Mouse (Mus musculus) urinary bladder, postnatal 14 days (tissue): ENCODE measurements at regions not wholly inside any gene's neighbourhood (a gene's known extent, or its start where the extent isn't known, plus 50 kb on each side); places are given as distances from the start of the nearest gene placed in this dataset.

Source experiments
- DNase-seq: peaks from one replicate; pipeline ENCODE4 v3.0.0; 2021; ENCODE audit warnings: low spot score

GRCm38 (mm10) chr1:194878440-194878839 lies 60.2 kb upstream of the Cd34 start:
- peak; percentile 36 for DNase-seq

DNA sequence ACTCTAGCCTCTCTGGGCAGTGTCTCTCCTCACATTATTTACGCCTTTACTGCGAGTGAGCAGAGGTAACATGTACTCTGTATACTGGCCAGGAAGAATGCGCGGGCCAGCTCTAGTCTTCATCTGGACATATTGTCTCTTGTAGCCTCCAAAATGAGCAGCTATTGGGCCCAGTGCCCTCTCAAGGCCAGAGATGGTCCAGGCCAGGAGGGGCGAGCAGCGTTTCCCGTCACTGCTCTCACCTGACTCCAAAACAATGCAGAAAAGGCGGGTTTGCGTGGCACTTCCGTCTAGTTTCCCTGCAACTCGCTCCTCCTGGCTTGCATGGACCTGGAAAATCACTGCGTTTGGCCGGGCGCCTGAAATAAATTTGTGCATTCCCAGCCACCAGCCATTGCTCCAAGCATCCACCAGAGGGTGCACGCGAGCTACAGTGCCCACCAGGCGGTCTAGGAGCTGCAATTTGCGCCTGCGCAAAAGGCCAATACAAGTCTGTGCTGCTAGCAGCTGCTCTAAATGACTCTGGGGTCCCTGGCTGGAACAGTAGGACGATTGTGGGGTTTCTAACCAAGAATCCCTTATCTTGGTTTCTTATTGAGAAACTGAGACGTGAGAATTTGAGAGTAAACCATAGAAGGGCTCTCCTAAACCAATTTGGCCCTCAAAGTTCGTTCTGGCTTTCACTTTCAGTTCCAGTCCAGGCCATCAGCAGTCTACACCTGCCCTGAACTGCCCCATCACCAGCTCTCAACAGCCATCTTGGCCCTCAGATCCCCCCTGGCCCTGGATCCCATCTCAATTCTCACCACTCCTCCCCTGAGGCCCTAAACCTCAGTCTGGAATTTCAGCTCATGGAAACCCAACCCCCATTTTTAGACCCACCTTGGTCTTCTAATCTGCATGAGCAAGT lies 59.0 kb upstream of the Cd34 start:
- DNase-seq: peak; percentile 94

DNA sequence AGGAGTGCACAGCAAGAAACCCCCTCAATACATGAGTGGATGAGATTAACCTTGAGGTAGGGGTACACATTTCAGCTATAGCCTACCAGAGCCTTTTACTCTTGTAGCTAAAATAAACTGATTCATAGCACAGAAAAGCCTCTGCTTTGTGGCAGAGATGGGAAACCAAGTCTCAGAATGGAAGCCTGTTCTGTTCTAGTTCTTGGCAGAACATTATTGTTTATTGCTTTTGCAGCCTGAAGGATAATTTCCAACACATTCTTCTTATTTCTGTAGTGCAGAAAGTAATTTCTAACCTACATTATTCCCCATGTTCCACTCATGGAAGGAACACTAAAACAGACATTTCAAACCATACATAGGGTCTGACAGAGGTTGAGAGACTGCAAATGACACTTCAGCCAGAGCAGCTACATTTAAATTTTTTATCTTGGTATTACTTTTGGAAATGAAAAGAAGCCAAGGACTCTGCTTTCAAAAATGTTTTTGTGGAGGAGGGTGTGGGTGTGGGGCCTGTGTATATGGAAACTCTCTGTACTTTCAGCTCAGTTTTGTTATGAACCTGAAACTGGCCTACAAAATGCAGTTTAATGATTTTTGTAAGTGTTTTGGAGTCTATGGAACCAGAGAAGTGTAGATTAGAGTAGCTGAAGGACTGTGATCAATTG lies 56.9 kb upstream of the Cd34 start:
- DNase-seq: no peak

DNA sequence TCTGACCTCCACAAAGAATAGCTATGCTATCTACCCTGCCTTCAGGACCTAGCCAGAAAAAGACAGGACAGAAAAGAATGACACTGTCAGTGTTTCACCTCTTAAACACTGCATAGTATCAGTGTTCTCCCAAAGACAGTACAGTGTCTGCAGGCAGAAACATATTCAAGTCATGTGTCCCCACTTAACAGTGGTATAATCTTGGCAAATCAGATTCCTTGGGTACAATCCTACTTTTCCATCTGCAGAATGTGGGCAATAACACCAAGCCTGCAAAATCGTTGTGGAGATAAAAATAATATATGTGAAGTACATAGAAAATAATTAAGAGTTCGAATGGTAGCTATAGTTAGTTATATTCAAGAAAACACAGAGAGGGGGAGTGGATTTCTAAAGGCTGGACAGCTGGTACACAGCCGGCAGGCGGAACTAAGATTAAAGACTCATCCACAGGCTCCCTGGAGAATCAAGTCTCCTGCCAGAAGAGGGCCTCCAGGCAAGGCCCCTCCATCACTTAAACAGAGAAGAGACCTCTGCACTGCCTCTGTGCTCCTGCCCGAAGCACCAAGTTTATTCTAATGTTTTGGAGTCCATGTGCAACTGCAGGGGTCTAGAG lies 53.4 kb upstream of the Cd34 start:
- peak; percentile 14 for DNase-seq

DNA sequence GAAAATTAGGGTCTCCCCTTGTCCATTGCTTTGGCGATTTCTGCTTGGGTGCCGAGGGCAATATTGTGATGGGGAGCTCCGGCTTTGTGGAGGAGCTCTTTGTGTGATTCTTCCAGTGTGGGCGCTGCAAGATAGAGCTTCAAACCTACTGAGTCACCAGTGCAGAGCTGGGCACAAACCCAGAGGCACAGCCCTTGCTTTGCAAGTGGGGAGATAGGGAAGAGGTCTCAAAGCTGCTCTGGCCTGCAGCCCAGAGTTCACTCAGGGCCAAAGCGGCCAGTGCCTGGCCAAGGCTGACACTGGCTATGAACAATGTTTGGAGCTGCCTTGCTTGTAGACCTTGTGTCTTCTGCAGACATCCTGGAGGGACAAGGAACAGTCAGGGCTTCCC lies 52.9 kb upstream of the Cd34 start:
- peak; percentile 84 for DNase-seq
